Mouse (Mus musculus) hindbrain, embryonic 14.5 days (tissue): ENCODE measurements around the gene Rab10. TPM values are rescaled to one million over a fixed set of nuclear protein-coding genes. Genes with fewer than 3 reads are reported as not detected.

Source experiments
- ATAC-seq: fragments of 200-750 bp; cut with Nextera tagmentation; 2 replicates; pipeline ENCODE4 v1.8.0; 2017; ENCODE audit warnings: moderate number of reproducible peaks, mild to moderate bottlenecking, moderate TSS enrichment, moderate library complexity; ENCODE audit not compliant: low FRiP score
- DNase-seq: peaks from one replicate; pipeline ENCODE4 v3.0.0-alpha.2; 2015; ENCODE audit warnings: low spot score
- H3K27ac ChIP-seq: fragments of 300-500 bp; sonication (generic); 2 replicates; pipeline ENCODE4 v1.5.1; 2014; ENCODE audit warnings: mild to moderate bottlenecking, moderate library complexity
- H3K27me3 ChIP-seq: fragments of 300-500 bp; sonication (generic); 2 replicates; pipeline ENCODE4 v1.6.1; 2014; ENCODE audit warnings: mild to moderate bottlenecking, low read length, mixed read lengths; ENCODE audit not compliant: control insufficient read depth, insufficient read depth
- H3K36me3 ChIP-seq: fragments of 300-500 bp; sonication (generic); replicated peaks from 2 replicates; pipeline ENCODE4 v1.6.1; 2014; ENCODE audit not compliant: control insufficient read depth, insufficient read depth
- H3K4me1 ChIP-seq: fragments of 300-500 bp; sonication (generic); replicated peaks from 2 replicates; pipeline ENCODE4 v1.6.1; 2014; ENCODE audit warnings: antibody characterized with exemption, low read length, mixed read lengths; ENCODE audit not compliant: control insufficient read depth, insufficient read depth
- H3K4me2 ChIP-seq: fragments of 300-500 bp; sonication (generic); replicated peaks from 2 replicates; pipeline ENCODE4 v1.6.1; 2014; ENCODE audit warnings: mild to moderate bottlenecking, moderate library complexity
- H3K4me3 ChIP-seq: fragments of 300-500 bp; sonication (generic); replicated peaks from 2 replicates; pipeline ENCODE4 v1.5.1; 2014; ENCODE audit warnings: mild to moderate bottlenecking, low read length
- H3K9ac ChIP-seq: fragments of 300-500 bp; sonication (generic); 2 replicates; pipeline ENCODE4 v1.6.1; 2014
- H3K9me3 ChIP-seq: fragments of 300-500 bp; sonication (generic); 2 replicates; pipeline ENCODE4 v1.6.1; 2016; ENCODE audit warnings: low read length; ENCODE audit not compliant: control insufficient read depth
- WGBS: fragments of 180-500 bp; shearing (Covaris S2); extraction: QIAGEN DNeasy Blood & Tissue Kit; methylation state at CpG from one replicate; pipeline ENCODE4 v1.1.7; 2014; 5-methylcytosine and 5-hydroxymethylcytosine counted together
- polyA plus RNA-seq: library from polyadenylated mRNA; unstranded; fragments of >200 nt; fragmentation: Nextera tagmentation; extraction: Ambion mirVana; gene quantifications from 2 replicates; pipeline ENCODE4 v1.2.1, GENCODE M21; 2014

The Rab10 gene
- polyA plus RNA-seq, 1 experiment from 2014 or later: 181 TPM

- H3K27ac ChIP-seq: peak overlapping the region; percentile 91
- peaks cover 32% of the 10 kb centered on the region for H3K36me3 ChIP-seq
- H3K4me2 ChIP-seq: peak overlapping the region; percentile 56
- H3K9me3 ChIP-seq: no peaks in the 10 kb centered on the region
- WGBS: 50% methylated on average over 14 of the region's 14 CpGs
- no peak for ATAC-seq
- peaks cover 5% of the 10 kb centered on the region; the same call in 1 of the 2 replicates for H3K4me1 ChIP-seq
- H3K9ac ChIP-seq: peak overlapping the region; percentile 61
- no peaks in the 10 kb centered on the region for H3K27me3 ChIP-seq
- peak overlapping the region; percentile 52 for H3K4me3 ChIP-seq
- DNase-seq: peak; percentile 67
Measured at GRCm38 (mm10) chr12:3236163-3236641, 73.6 kb downstream of the Rab10 start.

GRCm38 (mm10) chr12:3235646-3236161 is 74.1 kb downstream of the Rab10 start:
- Histone ChIP-seq H3K36me3 (peaks cover 31% of the 10 kb centered on the region), H3K27me3 (no peaks in the 10 kb centered on the region), H3K27ac (peak overlapping the region; percentile 91), H3K4me1 (peaks cover 5% of the 10 kb centered on the region; the same call in 1 of the 2 replicates), H3K4me3 (peak overlapping the region; percentile 52), H3K9ac (peak overlapping the region; percentile 61), H3K4me2 (peak overlapping the region; percentile 56), H3K9me3 (no peaks in the 10 kb centered on the region)
- WGBS: 15% methylated on average over 39 of the region's 39 CpGs
- ATAC-seq: peak; percentile 84
- peak; percentile 96 for DNase-seq

GRCm38 (mm10) chr12:3235124-3235631 is 74.6 kb downstream of the Rab10 start:
- Histone ChIP-seq H3K36me3 (peaks cover 25% of the 10 kb centered on the region), H3K27ac (peak overlapping the region; percentile 91), H3K27me3 (no peaks in the 10 kb centered on the region), H3K4me3 (peak overlapping the region; percentile 52), H3K9ac (peak overlapping the region; percentile 61), H3K9me3 (no peaks in the 10 kb centered on the region), H3K4me1 (peaks cover 5% of the 10 kb centered on the region; the same call in 1 of the 2 replicates), H3K4me2 (peak overlapping the region; percentile 56)
- 14% methylated on average over 35 of the region's 36 CpGs for WGBS
- DNase-seq (peak; percentile 94), ATAC-seq (peak; percentile 89)

GRCm38 (mm10) chr12:3234061-3234460 is 75.7 kb downstream of the Rab10 start:
- Histone ChIP-seq H3K4me1 (peaks cover 5% of the 10 kb centered on the region; the same call in 1 of the 2 replicates), H3K27ac (no peak overlapping the region), H3K27me3 (no peaks in the 10 kb centered on the region), H3K36me3 (peaks cover 14% of the 10 kb centered on the region), H3K9ac (no peak overlapping the region), H3K9me3 (0 out of 2 replicates have a peak, but pooled peaks cover 3% of the 10 kb centered on the region), H3K4me3 (no peak overlapping the region), H3K4me2 (no peak overlapping the region)
- DNase-seq: no peak
- ATAC-seq: no peak
- 85% methylated on average over 1 of the region's 1 CpGs for WGBS

GRCm38 (mm10) chr12:3223352-3223751 is 86.4 kb downstream of the Rab10 start:
- H3K4me3 ChIP-seq: no peak overlapping the region
- no peak overlapping the region for H3K27ac ChIP-seq
- DNase-seq (no peak), ATAC-seq (no peak)
- H3K9me3 ChIP-seq: no peaks in the 10 kb centered on the region
- no peaks in the 10 kb centered on the region for H3K27me3 ChIP-seq
- 67% methylated on average over 2 of the region's 2 CpGs for WGBS
- H3K4me1 ChIP-seq: no peaks in the 10 kb centered on the region
- H3K9ac ChIP-seq: no peak overlapping the region
- H3K36me3 ChIP-seq: no peaks in the 10 kb centered on the region
- H3K4me2 ChIP-seq: no peak overlapping the region

- WGBS: 74% methylated on average over 2 of the region's 2 CpGs
- no peak overlapping the region for H3K4me2 ChIP-seq
- H3K9me3 ChIP-seq: no peaks in the 10 kb centered on the region
- no peaks in the 10 kb centered on the region for H3K4me1 ChIP-seq
- H3K36me3 ChIP-seq: no peaks in the 10 kb centered on the region
- H3K27ac ChIP-seq: no peak overlapping the region
- DNase-seq (no peak), ATAC-seq (no peak)
- no peak overlapping the region for H3K4me3 ChIP-seq
- H3K9ac ChIP-seq: no peak overlapping the region
- no peaks in the 10 kb centered on the region for H3K27me3 ChIP-seq
Measured at GRCm38 (mm10) chr12:3210181-3210580, 99.6 kb downstream of the Rab10 start.

- Histone ChIP-seq H3K36me3 (no peaks in the 10 kb centered on the region), H3K4me2 (no peak overlapping the region), H3K27me3 (no peaks in the 10 kb centered on the region), H3K27ac (no peak overlapping the region), H3K9ac (no peak overlapping the region), H3K4me3 (no peak overlapping the region), H3K9me3 (no peaks in the 10 kb centered on the region), H3K4me1 (no peaks in the 10 kb centered on the region)
- WGBS: 66% methylated on average over 1 of the region's 1 CpGs
- no peak for ATAC-seq
- DNase-seq: no peak
Measured at GRCm38 (mm10) chr12:3209163-3209562, 100.6 kb downstream of the Rab10 start.

Other genes with a start within 250 kb of the Rab10 start
- 73.8 and 77.9 TPM in 2 replicates for gene Kif3c, start 55.2 kb upstream of the Rab10 start, polyA plus RNA-seq
- gene Asxl2, start 116.9 kb upstream of the Rab10 start, polyA plus RNA-seq: 11.8 and 12.4 TPM in 2 replicates